Mouse (Mus musculus): Measurements from ENCODE around the gene Zfp423.

Gene Zfp423

GRCm38 (mm10) chr8:87959320-87959920, at the start of gene Zfp423:
Gene Zfp423, minus strand, starts transcription at chr8:87959595.
- peak; percentile 83 for DNase-seq (ENCODE audit: low spot score)

- no peak for DNase-seq (ENCODE audit: low spot score)
These were observed 47.4 kb upstream of the Zfp423 start for GRCm38 (mm10) chr8:88006811-88007210.

- DNase-seq (ENCODE audit: low spot score): no peak
These were observed 25.4 kb upstream of the Zfp423 start for GRCm38 (mm10) chr8:87984778-87985177.

- no peak for DNase-seq (ENCODE audit: low spot score)
These were observed 24.6 kb upstream of the Zfp423 start for GRCm38 (mm10) chr8:87984032-87984431.

- DNase-seq (ENCODE audit: low spot score): no peak
These were observed 23.5 kb upstream of the Zfp423 start for GRCm38 (mm10) chr8:87982936-87983335.

- DNase-seq (ENCODE audit: low spot score): no peak
These were observed 16.0 kb upstream of the Zfp423 start for GRCm38 (mm10) chr8:87975466-87975809.

DNA sequence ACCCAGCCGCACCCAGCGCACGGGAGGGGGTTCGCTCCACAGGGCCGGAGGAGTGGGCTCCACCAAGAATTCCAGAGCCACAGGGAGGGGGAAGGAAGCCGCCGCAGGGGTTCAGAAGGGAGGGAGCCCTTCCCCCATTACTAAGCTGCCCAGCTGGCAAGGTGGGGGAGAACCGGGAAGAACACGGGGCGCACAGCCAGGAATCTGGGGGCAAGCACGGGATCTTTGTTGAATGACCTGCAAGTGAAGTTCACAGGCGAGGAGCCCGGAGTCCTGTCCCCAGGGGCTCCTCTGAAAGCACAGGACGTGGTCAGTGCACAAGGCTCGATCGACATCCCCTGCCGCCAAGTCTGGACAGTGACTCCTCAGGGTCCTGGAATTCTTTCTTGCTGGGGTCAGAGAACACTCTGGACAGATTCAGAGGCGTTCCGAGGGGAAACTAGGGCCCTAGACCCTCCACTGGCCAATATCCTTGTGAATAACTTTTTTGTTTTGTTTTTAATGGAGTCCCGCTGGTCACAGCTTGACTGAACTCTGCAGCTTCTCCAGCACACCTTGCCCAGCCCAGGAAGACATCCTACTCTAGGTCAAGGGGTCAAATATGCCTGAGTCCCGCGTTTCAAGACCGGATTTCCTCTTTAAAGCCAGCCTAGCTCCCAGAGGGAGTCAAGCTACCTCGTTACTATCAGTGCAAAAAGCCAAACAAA, 15.5 kb upstream of the Zfp423 start:
- DNase-seq (ENCODE audit: low spot score): peak; percentile 75

DNA sequence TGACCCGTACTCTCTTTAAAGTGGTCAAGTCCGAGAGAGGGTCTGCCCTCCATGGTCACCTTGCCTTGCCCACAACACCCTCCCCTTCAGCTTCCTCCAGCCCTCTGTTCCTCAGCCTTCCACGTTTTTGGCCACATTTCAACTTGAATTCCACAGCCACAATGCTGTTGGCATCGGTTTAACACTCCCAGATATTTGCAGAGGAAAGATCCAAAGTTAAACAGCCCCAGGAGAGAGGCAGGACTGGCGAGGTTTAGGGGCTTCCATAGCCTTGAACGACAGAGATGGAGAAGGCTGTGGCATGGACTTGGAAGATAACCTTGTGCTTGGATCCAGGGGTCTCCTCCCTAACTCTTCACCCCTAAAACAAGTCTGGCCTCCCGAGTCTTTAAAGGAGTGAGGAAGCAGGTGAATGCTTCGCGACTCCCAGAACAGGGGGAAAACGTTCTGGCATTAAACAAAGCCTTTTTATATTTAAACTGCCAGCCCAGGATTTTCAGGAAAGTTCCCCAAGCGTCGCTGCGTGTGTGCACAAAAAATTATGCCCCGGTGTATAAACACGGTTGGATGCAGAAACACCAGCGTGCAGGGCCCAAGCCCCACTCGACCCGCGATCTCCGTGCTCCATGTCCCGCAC, 14.8 kb upstream of the Zfp423 start:
- DNase-seq (ENCODE audit: low spot score): peak; percentile 20

- no peak for DNase-seq (ENCODE audit: low spot score)
These were observed 8.6 kb upstream of the Zfp423 start for GRCm38 (mm10) chr8:87967866-87968620.

DNA sequence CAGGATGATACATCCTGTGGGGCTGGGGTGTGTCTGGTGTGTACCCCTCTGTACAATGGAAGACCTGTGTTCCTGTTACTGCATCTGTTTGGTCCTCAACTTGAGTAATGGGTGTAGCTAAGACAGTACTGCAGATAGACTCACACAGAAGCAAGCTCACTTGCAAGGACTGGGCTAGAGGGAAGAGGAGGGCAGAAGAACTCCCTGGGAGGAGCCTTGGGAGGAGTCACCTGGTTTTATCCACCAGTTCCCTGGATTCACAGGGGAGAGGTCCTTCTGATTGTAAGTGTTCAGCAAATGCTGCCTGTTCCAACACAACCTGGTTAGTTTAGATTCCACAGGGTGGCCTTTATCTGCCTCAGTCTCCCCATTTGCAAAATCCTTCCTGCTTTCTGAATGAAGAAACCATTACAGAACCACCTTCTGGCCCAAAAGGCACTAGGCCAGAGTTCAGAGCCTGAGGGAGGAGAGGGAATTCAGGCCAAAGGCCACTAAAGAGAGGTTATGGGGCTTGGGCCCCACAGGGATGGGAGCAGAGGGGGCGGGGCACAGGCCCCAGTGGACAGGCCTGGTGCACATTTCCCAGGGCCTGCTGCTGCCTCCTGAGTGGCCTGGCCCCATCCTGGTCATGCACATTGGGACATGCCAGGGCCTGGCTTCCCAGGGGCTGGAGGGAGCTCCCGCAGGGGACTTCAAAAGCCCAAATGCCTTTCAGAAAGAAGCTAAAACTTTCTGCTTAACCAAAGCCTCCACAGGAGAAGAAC, 7.8 kb upstream of the Zfp423 start:
- peak; percentile 47 for DNase-seq (ENCODE audit: low spot score)

- DNase-seq (ENCODE audit: low spot score): peak; percentile 64
These were observed 3.3 kb upstream of the Zfp423 start for GRCm38 (mm10) chr8:87962514-87963225.

- DNase-seq (ENCODE audit: low spot score): peak; percentile 72
These were observed 2.5 kb upstream of the Zfp423 start for GRCm38 (mm10) chr8:87961680-87962513.

- DNase-seq (ENCODE audit: low spot score): peak; percentile 79
These were observed 1.7 kb upstream of the Zfp423 start for GRCm38 (mm10) chr8:87961108-87961507.

- DNase-seq (ENCODE audit: low spot score): peak; percentile 89
These were observed 810 bp upstream of the Zfp423 start for GRCm38 (mm10) chr8:87960061-87960749.

- peak; percentile 73 for DNase-seq (ENCODE audit: low spot score)
These were observed 710 bp downstream of the Zfp423 start for GRCm38 (mm10) chr8:87958451-87959319.

- DNase-seq (ENCODE audit: low spot score): peak; percentile 80
These were observed 1.4 kb downstream of the Zfp423 start for GRCm38 (mm10) chr8:87957871-87958450.

- no peak for DNase-seq (ENCODE audit: low spot score)
These were observed 3.4 kb downstream of the Zfp423 start for GRCm38 (mm10) chr8:87956001-87956400.

DNA sequence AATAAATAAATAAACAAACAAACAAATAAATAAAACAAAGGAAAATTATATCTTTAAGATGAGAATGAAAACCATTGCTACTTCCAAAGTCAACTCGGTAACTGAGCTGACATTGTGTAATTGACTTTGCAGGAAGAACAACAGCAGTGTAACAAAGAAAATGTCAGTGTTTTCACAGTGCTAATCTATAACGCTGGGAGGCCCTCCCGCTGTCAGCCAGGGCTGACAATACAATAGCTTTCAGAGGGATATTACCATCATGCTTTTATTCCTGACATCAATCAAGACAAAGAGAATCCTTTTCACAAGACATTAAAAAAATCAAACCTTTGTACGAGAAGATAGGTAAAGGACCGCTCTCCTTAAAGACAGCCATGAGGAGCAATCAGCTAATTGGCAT, 5.9 kb downstream of the Zfp423 start:
- DNase-seq (ENCODE audit: low spot score): no peak

Measured in embryo, embryonic 10 days (tissue).